Mouse (Mus musculus) lung, adult 2 months (tissue): Measurements from ENCODE around the gene Shkbp1. TPM values are rescaled to one million over a fixed set of nuclear protein-coding genes. Genes with fewer than 3 reads are reported as not detected.

Experiments used
- DNase-seq: peaks from one replicate; pipeline ENCODE4 v3.0.0; 2022
- H3K4me1 ChIP-seq: fragments of 200-500 bp; 2 replicates; pipeline ENCODE4 v1.6.1; 2011; ENCODE audit warnings: low read length; ENCODE audit not compliant: control insufficient read depth, insufficient read depth
- H3K4me3 ChIP-seq: fragments of 200-500 bp; replicated peaks from 2 replicates; pipeline ENCODE3; 2011; ENCODE audit warnings: low read depth, mild to moderate bottlenecking, control low read depth, low read length; ENCODE audit errors: extremely low read depth
- CTCF ChIP-seq: fragments of 200-500 bp; IDR thresholded peaks from 2 replicates; pipeline ENCODE4 v1.5.1; 2011; ENCODE audit warnings: mild to moderate bottlenecking, low read length, control low read depth; ENCODE audit not compliant: insufficient read depth
- POLR2A ChIP-seq: fragments of 200-500 bp; IDR thresholded peaks from 2 replicates; pipeline ENCODE4 v1.6.1; 2011; ENCODE audit warnings: low read depth, mild to moderate bottlenecking, control low read depth, low read length, borderline replicate concordance; ENCODE audit errors: extremely low read depth
- WGBS: fragments of 180-500 bp; shearing (Covaris S2); methylation state at CpG from one replicate; pipeline ENCODE4 v1.1.7; 2018; 5-methylcytosine and 5-hydroxymethylcytosine counted together
- polyA plus RNA-seq: library from polyadenylated mRNA; depleted of rRNA; stranded (reverse); fragments of >200 nt; gene quantifications from 2 replicates; pipeline ENCODE4 v1.2.3, GENCODE M21; 2012

The Shkbp1 gene
- polyA plus RNA-seq, 1 experiment, result 85.1 TPM

DNA sequence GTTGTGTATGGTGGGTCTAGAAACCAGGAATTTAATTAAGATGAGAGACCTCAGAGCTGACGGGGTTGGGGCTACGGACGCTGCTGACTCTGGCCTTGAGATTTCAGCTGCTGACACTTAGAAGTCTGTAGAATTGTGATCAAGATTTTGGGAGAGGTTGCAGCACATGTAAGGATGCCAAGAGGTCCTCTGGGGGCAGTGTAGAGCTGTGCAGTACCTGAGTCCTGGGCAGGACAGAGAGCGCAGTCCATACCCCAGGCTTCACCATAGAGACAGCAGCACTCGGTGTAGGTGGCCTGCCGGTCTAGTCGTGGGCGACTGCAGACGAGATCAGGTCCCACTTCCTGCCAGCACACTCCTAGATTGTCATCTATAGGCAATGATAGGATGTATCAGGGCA lies 48.3 kb downstream of the Shkbp1 start:
- TF ChIP-seq CTCF, result no peak; the same call in 1 of the 2 replicates
- TF ChIP-seq POLR2A, result no peak
- DNase-seq, result no peak
- Histone ChIP-seq H3K4me3 (no peak overlapping the region), H3K4me1 (0 out of 2 replicates have a peak, but pooled peaks cover 2% of the 10 kb centered on the region)
- WGBS, result 83% methylated on average over 9 of the region's 9 CpGs

DNA sequence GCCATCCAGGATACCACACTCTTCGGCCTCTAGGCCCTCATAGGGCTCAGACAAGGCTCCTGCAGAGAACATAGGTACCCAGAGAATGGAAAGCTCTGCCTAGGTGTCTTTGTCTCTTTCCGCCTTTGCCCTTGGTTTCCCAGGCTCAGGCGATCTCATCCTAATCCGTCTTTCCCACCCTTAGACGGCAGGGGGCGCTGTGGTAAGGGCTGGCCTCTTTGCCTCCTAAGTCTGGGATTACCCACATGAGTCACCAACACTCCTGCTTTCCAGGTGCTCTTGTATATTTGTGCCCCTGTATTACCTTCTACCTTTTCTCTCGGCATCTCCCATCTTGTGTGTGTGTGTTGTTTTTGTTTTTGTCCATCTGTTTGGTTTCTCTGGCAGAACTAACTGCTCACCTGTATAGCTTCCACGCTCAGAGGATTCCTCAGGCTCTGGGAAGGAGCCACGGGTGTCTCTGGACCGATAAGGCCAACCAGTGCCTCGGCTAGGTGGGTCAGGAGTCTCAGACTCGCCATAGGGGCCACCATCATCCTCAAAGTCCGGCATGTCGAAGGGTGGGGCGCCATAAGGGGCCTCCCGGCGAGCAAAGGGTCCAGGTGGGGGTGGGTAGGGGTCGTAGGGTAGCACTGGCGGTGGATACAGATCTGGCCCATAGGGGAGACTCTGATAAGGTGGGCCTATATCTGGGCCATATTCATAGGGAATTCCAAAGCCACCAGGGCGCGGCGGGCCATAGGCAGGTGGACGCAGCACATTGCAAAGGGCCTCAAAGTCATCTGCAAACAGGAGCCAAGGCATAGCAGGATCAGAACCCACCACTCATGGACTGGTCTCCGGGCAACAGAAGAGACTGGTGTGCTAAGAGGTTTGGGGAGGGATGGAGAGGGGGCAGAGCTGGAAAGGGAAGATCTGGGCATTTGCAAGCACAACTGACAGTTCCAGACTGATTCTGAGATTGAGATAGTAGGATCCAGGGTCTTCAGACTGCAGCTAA lies 49.4 kb downstream of the Shkbp1 start:
- peak; percentile 72 for TF ChIP-seq CTCF
- no peak for TF ChIP-seq POLR2A
- peak; percentile 43 for DNase-seq
- 78% methylated on average over 24 of the region's 24 CpGs for WGBS
- H3K4me3 ChIP-seq, result no peak overlapping the region
- 0 out of 2 replicates have a peak, but pooled peaks cover 2% of the 10 kb centered on the region for H3K4me1 ChIP-seq

DNA sequence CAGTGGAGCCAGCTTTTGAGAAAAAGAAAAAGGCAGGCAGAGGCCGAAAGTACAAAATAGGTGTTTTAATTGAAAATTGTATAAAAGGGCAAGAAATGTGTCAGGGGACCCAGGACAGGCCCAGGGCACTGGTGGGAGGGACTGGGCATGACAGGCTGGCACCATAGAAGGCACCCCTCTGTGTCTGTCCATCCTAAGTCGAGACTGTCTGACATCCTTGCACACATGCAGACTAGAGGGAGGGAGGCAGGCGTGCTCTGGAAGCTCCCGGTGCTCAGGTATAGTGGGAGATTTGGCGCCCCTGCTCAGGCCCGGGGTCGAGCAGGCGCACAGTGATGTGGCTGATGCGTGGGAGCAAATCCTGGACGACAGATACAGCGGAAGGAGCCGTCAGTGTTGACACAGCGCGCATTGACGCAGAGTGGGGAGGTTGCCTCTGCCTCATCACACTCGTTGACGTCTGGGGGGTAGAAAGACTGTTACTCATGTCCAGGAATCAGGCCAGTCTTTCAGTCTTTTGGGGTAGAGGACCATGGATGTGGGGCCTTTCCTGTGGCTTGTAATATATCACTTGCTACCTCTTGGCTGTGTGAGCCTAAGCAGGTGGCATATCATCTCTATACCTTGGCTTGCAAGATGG lies 50.6 kb downstream of the Shkbp1 start:
- 84% methylated on average over 17 of the region's 17 CpGs for WGBS
- H3K4me3 ChIP-seq, result no peak overlapping the region
- TF ChIP-seq CTCF (no peak), POLR2A (no peak)
- H3K4me1 ChIP-seq, result 0 out of 2 replicates have a peak, but pooled peaks cover 2% of the 10 kb centered on the region
- DNase-seq, result no peak

DNA sequence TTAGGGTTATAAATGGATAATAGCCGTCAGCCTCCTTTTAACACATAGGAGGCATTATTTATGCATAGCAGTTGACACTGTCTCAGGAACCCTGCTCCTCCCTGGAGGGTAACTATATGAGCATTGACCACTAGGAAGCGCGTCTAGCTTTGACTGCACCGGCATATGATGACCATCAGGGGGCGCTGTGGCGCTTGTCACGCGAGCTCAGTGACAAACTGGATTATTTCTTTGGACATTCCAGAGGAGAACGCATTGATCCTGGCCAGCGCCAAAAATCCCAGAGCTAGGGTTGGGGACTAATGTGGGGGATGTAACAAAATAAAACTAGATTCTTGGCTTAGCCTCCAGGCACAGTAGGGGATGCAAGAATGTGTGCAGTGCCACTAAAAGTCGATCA lies 53.6 kb downstream of the Shkbp1 start:
- H3K4me3 ChIP-seq, result no peak overlapping the region
- peak; percentile 76 for DNase-seq
- peak; percentile 98 for TF ChIP-seq CTCF
- no peak for TF ChIP-seq POLR2A
- 7% methylated on average over 11 of the region's 11 CpGs for WGBS
- H3K4me1 ChIP-seq, result no peaks in the 10 kb centered on the region

DNA sequence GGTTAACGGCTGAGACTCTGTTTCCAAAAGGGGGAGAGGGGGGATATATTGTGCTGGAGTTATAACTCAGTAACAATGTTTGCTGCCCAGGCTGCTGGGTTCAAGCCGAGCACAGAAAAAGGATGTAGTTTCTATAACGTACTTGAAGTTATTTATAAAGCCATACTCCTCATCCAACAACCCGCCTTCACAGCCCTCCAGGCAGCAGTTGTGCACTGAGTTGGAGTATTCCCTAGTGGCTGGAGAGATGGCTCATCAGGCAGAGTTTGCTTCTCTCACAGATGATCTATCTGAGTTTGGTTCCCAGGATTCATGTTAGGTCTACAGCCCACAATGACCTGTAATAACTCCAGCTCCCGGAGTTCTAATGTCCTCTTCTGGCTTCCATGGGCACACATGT lies 55.0 kb downstream of the Shkbp1 start:
- DNase-seq, result no peak
- TF ChIP-seq CTCF (no peak), POLR2A (no peak)
- 64% methylated on average over 5 of the region's 5 CpGs for WGBS
- Histone ChIP-seq H3K4me1 (no peaks in the 10 kb centered on the region), H3K4me3 (no peak overlapping the region)

GRCm38 (mm10) chr7:27300351-27300750 lies 55.5 kb downstream of the Shkbp1 start:
- WGBS, result 86% methylated on average over 4 of the region's 4 CpGs
- no peaks in the 10 kb centered on the region for H3K4me1 ChIP-seq
- no peak for DNase-seq
- H3K4me3 ChIP-seq, result no peak overlapping the region
- no peak for TF ChIP-seq POLR2A
- no peak for TF ChIP-seq CTCF

- no peak for TF ChIP-seq POLR2A
- no peak for TF ChIP-seq CTCF
- Histone ChIP-seq H3K4me1 (no peaks in the 10 kb centered on the region), H3K4me3 (no peak overlapping the region)
- 73% methylated on average over 6 of the region's 6 CpGs for WGBS
- no peak for DNase-seq
Measured at GRCm38 (mm10) chr7:27298816-27299215, 57.0 kb downstream of the Shkbp1 start.

GRCm38 (mm10) chr7:27298033-27298610 lies 57.7 kb downstream of the Shkbp1 start:
- DNase-seq, result no peak
- H3K4me1 ChIP-seq, result no peaks in the 10 kb centered on the region
- WGBS, result 74% methylated on average over 16 of the region's 16 CpGs
- H3K4me3 ChIP-seq, result no peak overlapping the region
- TF ChIP-seq CTCF (no peak), POLR2A (no peak)

GRCm38 (mm10) chr7:27296518-27296917 lies 59.3 kb downstream of the Shkbp1 start:
- no peak for DNase-seq
- WGBS, result 90% methylated on average over 4 of the region's 4 CpGs
- Histone ChIP-seq H3K4me1 (peaks cover 5% of the 10 kb centered on the region), H3K4me3 (no peak overlapping the region)
- no peak for TF ChIP-seq CTCF
- TF ChIP-seq POLR2A, result no peak
